Mouse (Mus musculus) retina, embryonic 14.5 days (tissue): ENCODE measurements at regions not wholly inside any gene's neighbourhood (a gene's known extent, or its start where the extent isn't known, plus 50 kb on each side); places are given as distances from the start of the nearest gene placed in this dataset.

Experiments
- DNase-seq: peaks from one replicate; pipeline ENCODE4 v3.0.0-alpha.2; 2015; ENCODE audit warnings: low spot score

GRCm38 (mm10) chr11:42949823-42950222 is 85.7 kb upstream of the Gm9972 start:
- no peak for DNase-seq

GRCm38 (mm10) chr11:42954169-42954568 is 81.4 kb upstream of the Gm9972 start:
- DNase-seq, result no peak

GRCm38 (mm10) chr11:42965732-42966131 is 69.8 kb upstream of the Gm9972 start:
- no peak for DNase-seq

GRCm38 (mm10) chr11:42978245-42978644 is 57.3 kb upstream of the Gm9972 start:
- no peak for DNase-seq
